Mouse (Mus musculus): ENCODE data around the gene Itch. TPM values are rescaled to one million over a fixed set of nuclear protein-coding genes. Genes with fewer than 3 reads are reported as not detected.

The Itch gene
- polyA plus RNA-seq, 1 experiment from 2014 or later: 35.9 TPM

- Histone ChIP-seq H3K27me3 (ENCODE audit: control insufficient read depth, insufficient read depth, low read length) (no peaks in the 10 kb centered on the region), H3K4me1 (ENCODE audit: control insufficient read depth, insufficient read depth, low read length) (no peaks in the 10 kb centered on the region), H3K9me3 (replicated peaks; ENCODE audit: control insufficient read depth, low read length) (no peaks in the 10 kb centered on the region), H3K9ac (ENCODE audit: low read length) (no peak overlapping the region), H3K4me2 (ENCODE audit: low read depth, low read length) (no peak overlapping the region), H3K36me3 (ENCODE audit: control insufficient read depth, insufficient read depth) (no peaks in the 10 kb centered on the region), H3K4me3 (ENCODE audit: low read length) (no peak overlapping the region), H3K27ac (ENCODE audit: low read length) (no peak overlapping the region)
- no peak for ATAC-seq (replicated peaks; ENCODE audit: extremely low read depth, insufficient read depth, low FRiP score)
- 86% methylated on average over 4 of the region's 5 CpGs for WGBS
These were observed 133.6 kb downstream of the Itch start for GRCm38 (mm10) chr2:155266896-155267295.

- H3K27ac ChIP-seq (ENCODE audit: low read length): no peak overlapping the region
- H3K9me3 ChIP-seq (replicated peaks; ENCODE audit: control insufficient read depth, low read length): no peaks in the 10 kb centered on the region
- H3K9ac ChIP-seq (ENCODE audit: low read length): no peak overlapping the region
- H3K4me3 ChIP-seq (ENCODE audit: low read length): no peak overlapping the region
- no peaks in the 10 kb centered on the region for H3K36me3 ChIP-seq (ENCODE audit: control insufficient read depth, insufficient read depth)
- peaks cover 6% of the 10 kb centered on the region for H3K4me1 ChIP-seq (ENCODE audit: control insufficient read depth, insufficient read depth, low read length)
- WGBS: 87% methylated on average over 6 of the region's 6 CpGs
- H3K4me2 ChIP-seq (ENCODE audit: low read depth, low read length): no peak overlapping the region
- no peak for ATAC-seq (replicated peaks; ENCODE audit: extremely low read depth, insufficient read depth, low FRiP score)
- H3K27me3 ChIP-seq (ENCODE audit: control insufficient read depth, insufficient read depth, low read length): no peaks in the 10 kb centered on the region
These were observed 138.6 kb downstream of the Itch start for GRCm38 (mm10) chr2:155271957-155272356.

GRCm38 (mm10) chr2:155272396-155273170 is 139.3 kb downstream of the Itch start:
- H3K9ac ChIP-seq (ENCODE audit: low read length): no peak overlapping the region
- 53% methylated on average over 10 of the region's 10 CpGs for WGBS
- ATAC-seq (replicated peaks; ENCODE audit: extremely low read depth, insufficient read depth, low FRiP score): no peak

GRCm38 (mm10) chr2:155273603-155274002 is 140.3 kb downstream of the Itch start:
- Histone ChIP-seq H3K4me3 (ENCODE audit: low read length) (no peak overlapping the region), H3K9ac (ENCODE audit: low read length) (no peak overlapping the region), H3K27me3 (ENCODE audit: control insufficient read depth, insufficient read depth, low read length) (no peaks in the 10 kb centered on the region), H3K36me3 (ENCODE audit: control insufficient read depth, insufficient read depth) (0 out of 2 replicates have a peak, but pooled peaks cover 2% of the 10 kb centered on the region), H3K4me1 (ENCODE audit: control insufficient read depth, insufficient read depth, low read length) (peaks cover 19% of the 10 kb centered on the region), H3K4me2 (ENCODE audit: low read depth, low read length) (no peak overlapping the region), H3K9me3 (replicated peaks; ENCODE audit: control insufficient read depth, low read length) (no peaks in the 10 kb centered on the region), H3K27ac (ENCODE audit: low read length) (no peak overlapping the region)
- no peak for ATAC-seq (replicated peaks; ENCODE audit: extremely low read depth, insufficient read depth, low FRiP score)
- 92% methylated on average over 8 of the region's 8 CpGs for WGBS

More at GRCm38 (mm10) chr2:155272396-155273170, 139.3 kb downstream of the Itch start:
- Histone ChIP-seq H3K4me1 (ENCODE audit: control insufficient read depth, insufficient read depth, low read length) (peaks cover 12% of the 10 kb centered on the region), H3K4me3 (ENCODE audit: low read length) (no peak overlapping the region), H3K27me3 (ENCODE audit: control insufficient read depth, insufficient read depth, low read length) (no peaks in the 10 kb centered on the region), H3K36me3 (ENCODE audit: control insufficient read depth, insufficient read depth) (no peaks in the 10 kb centered on the region), H3K9me3 (replicated peaks; ENCODE audit: control insufficient read depth, low read length) (no peaks in the 10 kb centered on the region), H3K4me2 (ENCODE audit: low read depth, low read length) (no peak overlapping the region), H3K27ac (ENCODE audit: low read length) (no peak overlapping the region)

- H3K4me2 ChIP-seq (ENCODE audit: low read depth, low read length): peak within 1 kb of the TSS; percentile 68
- H3K4me3 ChIP-seq (ENCODE audit: low read length): peak within 1 kb of the TSS; percentile 76
- WGBS: 2% methylated on average over 45 of the region's 47 CpGs
- peak; percentile 90 for ATAC-seq (replicated peaks; ENCODE audit: extremely low read depth, insufficient read depth, low FRiP score)
- peaks cover 19% of the 10 kb centered on the region for H3K4me1 ChIP-seq (ENCODE audit: control insufficient read depth, insufficient read depth, low read length)
- peak within 1 kb of the TSS; percentile 91 for H3K9ac ChIP-seq (ENCODE audit: low read length)
- H3K9me3 ChIP-seq (replicated peaks; ENCODE audit: control insufficient read depth, low read length): no peaks in the 10 kb centered on the region
- no peaks in the 10 kb centered on the region for H3K27me3 ChIP-seq (ENCODE audit: control insufficient read depth, insufficient read depth, low read length)
- H3K27ac ChIP-seq (ENCODE audit: low read length): peak within 1 kb of the TSS; percentile 88
- 0 out of 2 replicates have a peak, but pooled peaks cover 2% of the 10 kb centered on the region for H3K36me3 ChIP-seq (ENCODE audit: control insufficient read depth, insufficient read depth)
These were observed 142.9 kb downstream of the Itch start, which contains the start of gene Map1lc3a for GRCm38 (mm10) chr2:155276195-155276594. Map1lc3a (plus strand) TSS chr2:155276297.

Other genes starting within 250 kb of the Itch start
- 51.2 and 54.5 TPM in 2 replicates for gene Eif2s2, start 240.6 kb upstream of the Itch start, polyA plus RNA-seq (2015; fragmentation: Nextera tagmentation; extraction: Ambion mirVana)
- gene Gm14226, start 115.2 kb upstream of the Itch start, polyA plus RNA-seq (2015; fragmentation: Nextera tagmentation; extraction: Ambion mirVana): 0.24 and 0.36 TPM in 2 replicates
- gene Ahcy, start 59.0 kb upstream of the Itch start, polyA plus RNA-seq (2015; fragmentation: Nextera tagmentation; extraction: Ambion mirVana): 39.3 and 42.7 TPM in 2 replicates
- gene Dynlrb1, start 103.0 kb downstream of the Itch start, polyA plus RNA-seq (2015; fragmentation: Nextera tagmentation; extraction: Ambion mirVana): 401 and 410 TPM in 2 replicates
- gene Map1lc3a, start 142.8 kb downstream of the Itch start, polyA plus RNA-seq (2015; fragmentation: Nextera tagmentation; extraction: Ambion mirVana): 427 and 460 TPM in 2 replicates
- 56.5 and 59.2 TPM in 2 replicates for gene Pigu, start 223.9 kb downstream of the Itch start, polyA plus RNA-seq (2015; fragmentation: Nextera tagmentation; extraction: Ambion mirVana)
- 126 and 132 TPM in 2 replicates for gene Trp53inp2, start 247.6 kb downstream of the Itch start, polyA plus RNA-seq (2015; fragmentation: Nextera tagmentation; extraction: Ambion mirVana)